Mouse (Mus musculus) splenic B cell, adult 2 months (primary cell): Measurements from ENCODE around the gene Dpep1.
"Not testable (repeated sequence)": the region's sequence is repeated elsewhere in the genome, so short reads cannot be mapped to it uniquely, and the experiment has no call there.

Experiments used
- DNase-seq: peaks from one replicate; pipeline ENCODE4 v3.0.0-alpha.2; 2011; ENCODE audit warnings: low read depth, low spot score
- H3K27me3 ChIP-seq: 2 replicates; pipeline ENCODE4 v1.6.1; 2012; ENCODE audit warnings: mild to moderate bottlenecking, low read length, moderate library complexity, mixed read lengths; ENCODE audit not compliant: control insufficient read depth, poor library complexity, insufficient read depth, severe bottlenecking
- H3K36me3 ChIP-seq: 2 replicates; pipeline ENCODE4 v1.6.1; 2012; ENCODE audit warnings: mild to moderate bottlenecking, low read length, moderate library complexity, mixed read lengths; ENCODE audit not compliant: control insufficient read depth, poor library complexity, insufficient read depth, severe bottlenecking

Dpep1 gene

GRCm38 (mm10) chr8:123230326-123230725, 44.3 kb downstream of the Dpep1 start:
- DNase-seq, result not testable (repeated sequence)

GRCm38 (mm10) chr8:123231742-123232141, 45.7 kb downstream of the Dpep1 start:
- Histone ChIP-seq H3K36me3 (no peaks in the 10 kb centered on the region; the same call in 1 of the 2 replicates), H3K27me3 (no peaks in the 10 kb centered on the region)
- no peak for DNase-seq

More at GRCm38 (mm10) chr8:123230326-123230725, 44.3 kb downstream of the Dpep1 start:
- not testable (repeated sequence) for H3K36me3 ChIP-seq, H3K27me3 ChIP-seq

- H3K27me3 ChIP-seq, result no peaks in the 10 kb centered on the region
- H3K36me3 ChIP-seq, result no peaks in the 10 kb centered on the region; the same call in 1 of the 2 replicates
Observed at GRCm38 (mm10) chr8:123232553-123232952, 46.5 kb downstream of the Dpep1 start.

GRCm38 (mm10) chr8:123233300-123233699, 47.3 kb downstream of the Dpep1 start:
- no peak for DNase-seq

More at GRCm38 (mm10) chr8:123232553-123232952, 46.5 kb downstream of the Dpep1 start:
- no peak for DNase-seq

GRCm38 (mm10) chr8:123233760-123234159, 47.7 kb downstream of the Dpep1 start:
- Histone ChIP-seq H3K27me3 (no peaks in the 10 kb centered on the region), H3K36me3 (no peaks in the 10 kb centered on the region)
- no peak for DNase-seq

More at GRCm38 (mm10) chr8:123233300-123233699, 47.3 kb downstream of the Dpep1 start:
- H3K36me3 ChIP-seq, result no peaks in the 10 kb centered on the region
- H3K27me3 ChIP-seq, result no peaks in the 10 kb centered on the region

GRCm38 (mm10) chr8:123234918-123235519, 49.0 kb downstream of the Dpep1 start:
- DNase-seq, result peak; percentile 54
- no peaks in the 10 kb centered on the region for H3K36me3 ChIP-seq
- H3K27me3 ChIP-seq, result no peaks in the 10 kb centered on the region

GRCm38 (mm10) chr8:123235520-123236497, 49.8 kb downstream of the Dpep1 start, which contains the start of gene Spata2l:
Gene Spata2l (minus strand): TSS chr8:123236233.
- H3K36me3 ChIP-seq, result no peaks in the 10 kb centered on the region
- H3K27me3 ChIP-seq, result no peaks in the 10 kb centered on the region
- peak; percentile 93 for DNase-seq

GRCm38 (mm10) chr8:123239398-123239797, 53.4 kb downstream of the Dpep1 start:
- H3K36me3 ChIP-seq, result peaks cover 3% of the 10 kb centered on the region; the same call in 1 of the 2 replicates
- DNase-seq, result no peak
- no peaks in the 10 kb centered on the region for H3K27me3 ChIP-seq

GRCm38 (mm10) chr8:123242107-123242923, 56.3 kb downstream of the Dpep1 start:
- DNase-seq, result no peak
- peaks cover 5% of the 10 kb centered on the region for H3K36me3 ChIP-seq

GRCm38 (mm10) chr8:123243053-123243452, 57.0 kb downstream of the Dpep1 start:
- Histone ChIP-seq H3K36me3 (peaks cover 9% of the 10 kb centered on the region), H3K27me3 (no peaks in the 10 kb centered on the region)

More at GRCm38 (mm10) chr8:123242107-123242923, 56.3 kb downstream of the Dpep1 start:
- no peaks in the 10 kb centered on the region for H3K27me3 ChIP-seq

GRCm38 (mm10) chr8:123244382-123244781, 58.3 kb downstream of the Dpep1 start:
- H3K36me3 ChIP-seq, result peaks cover 13% of the 10 kb centered on the region
- no peak for DNase-seq
- H3K27me3 ChIP-seq, result no peaks in the 10 kb centered on the region

More at GRCm38 (mm10) chr8:123243053-123243452, 57.0 kb downstream of the Dpep1 start:
- DNase-seq, result no peak

GRCm38 (mm10) chr8:123245543-123245942, 59.5 kb downstream of the Dpep1 start:
- peaks cover 17% of the 10 kb centered on the region for H3K36me3 ChIP-seq
- no peak for DNase-seq

GRCm38 (mm10) chr8:123247748-123248147, 61.7 kb downstream of the Dpep1 start:
- no peak for DNase-seq
- H3K36me3 ChIP-seq, result peaks cover 17% of the 10 kb centered on the region
- no peaks in the 10 kb centered on the region for H3K27me3 ChIP-seq

More at GRCm38 (mm10) chr8:123245543-123245942, 59.5 kb downstream of the Dpep1 start:
- no peaks in the 10 kb centered on the region for H3K27me3 ChIP-seq

GRCm38 (mm10) chr8:123248596-123248995, 62.6 kb downstream of the Dpep1 start:
- no peaks in the 10 kb centered on the region for H3K27me3 ChIP-seq
- H3K36me3 ChIP-seq, result peaks cover 17% of the 10 kb centered on the region
- no peak for DNase-seq
